Mouse (Mus musculus): ENCODE data around the gene Ppp1r3c. TPM values are rescaled to one million over a fixed set of nuclear protein-coding genes. Genes with fewer than 3 reads are reported as not detected.
A peak's percentile ranks its signal among the peaks of the same experiment; 100 is the strongest.

Ppp1r3c gene
- polyA plus RNA-seq, 1 experiment from 2014 or later, result 7.1 TPM

DNA sequence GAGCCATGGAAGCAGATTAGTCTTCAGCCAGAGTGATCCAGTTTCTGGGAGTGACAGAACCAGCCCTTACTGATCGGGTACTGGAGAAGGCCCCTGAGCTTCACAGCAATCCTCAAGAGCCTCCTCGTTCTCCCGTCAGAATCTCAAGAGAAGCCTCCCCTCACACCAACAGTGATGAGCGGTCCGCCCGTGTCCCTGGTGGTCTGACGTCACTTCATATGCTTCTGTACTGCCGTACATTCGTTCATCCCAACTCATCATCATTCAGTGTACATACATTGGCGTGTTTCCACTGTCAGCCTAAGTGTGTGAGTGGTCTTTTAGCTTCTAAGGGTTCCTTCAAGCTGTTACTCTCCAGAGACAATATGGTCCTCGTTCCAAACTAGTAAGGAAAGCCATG lies 50.4 kb downstream of the Ppp1r3c start:
- 71% methylated on average over 11 of the region's 11 CpGs for WGBS
- Histone ChIP-seq H3K27me3 (ENCODE audit: control insufficient read depth, insufficient read depth, low read length) (no peaks in the 10 kb centered on the region), H3K36me3 (ENCODE audit: control insufficient read depth, insufficient read depth, low read length) (no peaks in the 10 kb centered on the region), H3K27ac (replicated peaks) (peak overlapping the region; percentile 6; the same call in 1 of the 2 replicates), H3K4me2 (replicated peaks; ENCODE audit: low read depth) (no peak overlapping the region), H3K9ac (ENCODE audit: low read length) (no peak overlapping the region), H3K4me3 (ENCODE audit: low read depth, low read length) (no peak overlapping the region), H3K9me3 (ENCODE audit: control insufficient read depth, low read length) (no peaks in the 10 kb centered on the region), H3K4me1 (replicated peaks; ENCODE audit: control insufficient read depth, insufficient read depth) (peaks cover 7% of the 10 kb centered on the region)
- TF ChIP-seq CTCF (IDR thresholded peaks at IDR 0.05; ENCODE audit: low read depth), result no peak
- TF ChIP-seq EP300 (optimal IDR thresholded peaks at IDR 0.05), result no peak
- DNase-seq (ENCODE audit: low spot score) (no peak), ATAC-seq (ENCODE audit: low FRiP score, low TSS enrichment) (no peak)

DNA sequence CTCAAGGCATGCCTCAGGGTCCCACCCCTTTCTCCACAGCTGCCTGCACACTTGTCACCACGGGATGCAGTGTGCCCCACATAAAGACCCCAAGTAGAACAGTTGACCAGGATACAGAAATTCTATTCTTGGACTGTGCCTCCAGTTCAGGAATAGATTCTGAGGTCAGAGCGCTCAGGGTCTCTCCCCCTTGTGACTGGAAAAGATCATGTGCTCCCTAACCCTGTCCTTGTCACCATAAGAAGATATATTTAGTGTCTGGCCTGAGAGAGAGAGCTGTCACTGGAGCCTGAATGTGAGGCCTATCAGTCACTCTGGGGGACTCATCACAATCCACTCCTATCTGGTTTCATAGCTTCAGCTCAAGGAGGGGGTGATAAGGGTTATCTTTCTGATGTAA lies 53.9 kb downstream of the Ppp1r3c start:
- H3K27me3 ChIP-seq (ENCODE audit: control insufficient read depth, insufficient read depth, low read length), result no peaks in the 10 kb centered on the region
- ATAC-seq (ENCODE audit: low FRiP score, low TSS enrichment), result no peak
- no peak overlapping the region for H3K9ac ChIP-seq (ENCODE audit: low read length)
- no peak overlapping the region for H3K4me2 ChIP-seq (replicated peaks; ENCODE audit: low read depth)
- H3K4me1 ChIP-seq (replicated peaks; ENCODE audit: control insufficient read depth, insufficient read depth), result peaks cover 7% of the 10 kb centered on the region
- WGBS, result 76% methylated on average over 2 of the region's 2 CpGs
- TF ChIP-seq CTCF (IDR thresholded peaks at IDR 0.05; ENCODE audit: low read depth), result no peak
- no peak for TF ChIP-seq EP300 (optimal IDR thresholded peaks at IDR 0.05)
- H3K36me3 ChIP-seq (ENCODE audit: control insufficient read depth, insufficient read depth, low read length), result no peaks in the 10 kb centered on the region
- H3K27ac ChIP-seq (replicated peaks), result no peak overlapping the region
- no peak overlapping the region for H3K4me3 ChIP-seq (ENCODE audit: low read depth, low read length)
- no peaks in the 10 kb centered on the region for H3K9me3 ChIP-seq (ENCODE audit: control insufficient read depth, low read length)
- no peak for DNase-seq (ENCODE audit: low spot score)

Other genes with a start within 250 kb of the Ppp1r3c start
- gene Hectd2, start 182.0 kb downstream of the Ppp1r3c start, polyA plus RNA-seq (2015; fragmentation: Nextera tagmentation; extraction: Ambion mirVana), result 1.4 TPM in 2 replicates
- gene Tnks2, start 97.6 kb upstream of the Ppp1r3c start, polyA plus RNA-seq (2015; fragmentation: Nextera tagmentation; extraction: Ambion mirVana), result 13.9 and 15.8 TPM in 2 replicates
- gene Fgfbp3, start 183.0 kb upstream of the Ppp1r3c start, polyA plus RNA-seq (2015; fragmentation: Nextera tagmentation; extraction: Ambion mirVana), result 4.4 and 5.1 TPM in 2 replicates
- 2.8 and 3.1 TPM in 2 replicates for gene Btaf1, start 189.4 kb upstream of the Ppp1r3c start, polyA plus RNA-seq (2015; fragmentation: Nextera tagmentation; extraction: Ambion mirVana)